Mouse (Mus musculus): ENCODE measurements at regions not wholly inside any gene's neighbourhood (a gene's known extent, or its start where the extent isn't known, plus 50 kb on each side); places are given as distances from the start of the nearest gene placed in this dataset.

DNA sequence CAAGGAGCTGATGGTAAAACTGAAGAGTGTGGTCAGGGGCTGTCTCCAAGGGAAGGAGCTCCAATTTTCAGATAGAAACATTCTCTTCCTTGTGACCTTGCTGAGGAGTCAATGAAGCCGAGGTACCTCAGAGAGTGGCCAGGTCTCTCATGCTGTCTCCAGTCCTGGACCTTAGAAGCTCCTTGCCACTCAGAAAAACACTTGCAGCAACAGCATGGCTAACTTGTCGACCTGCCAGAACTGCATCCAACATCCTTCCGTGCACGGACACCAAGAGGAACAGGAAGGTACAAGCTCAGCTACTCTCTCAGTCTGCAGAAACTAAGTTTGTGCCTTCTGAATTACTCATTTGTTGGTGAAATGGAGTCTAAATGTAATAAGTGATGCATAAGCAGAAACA lies 214.9 kb upstream of the Ncam1 start:
- Histone ChIP-seq H3K4me3 (ENCODE audit: control insufficient read depth in 1 of 2, insufficient read depth in 1 of 2, low read depth in 2 of 2, low read length in 2 of 2) (no peak overlapping the region), H3K27me3 (ENCODE audit: control insufficient read depth in 1 of 2, insufficient read depth in 2 of 2, low read length in 2 of 2) (no peaks in the 10 kb centered on the region; a peak in 1 of 4 replicates), H3K27ac (ENCODE audit: control insufficient read depth, low read depth, low read length) (no peak overlapping the region), H3K79me2 (ENCODE audit: control insufficient read depth, insufficient read depth, low read length, poor library complexity) (no peaks in the 10 kb centered on the region), H3K36me3 (ENCODE audit: control insufficient read depth in 1 of 2, insufficient read depth in 2 of 2, low read length in 2 of 2) (no peaks in the 10 kb centered on the region), H3K9me3 (replicated peaks; ENCODE audit: insufficient read depth, low read length) (no peaks in the 10 kb centered on the region), H3K9ac (ENCODE audit: control insufficient read depth, low read depth, low read length, poor library complexity, severe bottlenecking) (no peak overlapping the region), H3K4me1 (ENCODE audit: control insufficient read depth in 1 of 2, insufficient read depth in 2 of 2, low read length in 2 of 2) (no peaks in the 10 kb centered on the region)
- no peak for TF ChIP-seq POLR2AphosphoS2 (IDR thresholded peaks at IDR 0.05; ENCODE audit: low read length)
- no peak for TF ChIP-seq NRF1 (IDR thresholded peaks at IDR 0.05; ENCODE audit: insufficient read depth, low read depth, low read length, poor library complexity, severe bottlenecking)
- no peak for TF ChIP-seq CHD2 (IDR thresholded peaks at IDR 0.05; ENCODE audit: low read length)
- TF ChIP-seq USF1 (IDR thresholded peaks at IDR 0.05; ENCODE audit: low read depth, low read length) = no peak
- no peak for TF ChIP-seq POLR2A (IDR thresholded peaks at IDR 0.05; ENCODE audit: control insufficient read depth in 1 of 2, insufficient read depth in 1 of 2, low read depth in 1 of 2, low read length in 2 of 2, poor library complexity in 1 of 2)
- TF ChIP-seq ETS1 (IDR thresholded peaks at IDR 0.05; ENCODE audit: low read depth, low read length) = no peak
- no peak for DNase-seq (ENCODE audit: low read depth, low spot score)

DNA sequence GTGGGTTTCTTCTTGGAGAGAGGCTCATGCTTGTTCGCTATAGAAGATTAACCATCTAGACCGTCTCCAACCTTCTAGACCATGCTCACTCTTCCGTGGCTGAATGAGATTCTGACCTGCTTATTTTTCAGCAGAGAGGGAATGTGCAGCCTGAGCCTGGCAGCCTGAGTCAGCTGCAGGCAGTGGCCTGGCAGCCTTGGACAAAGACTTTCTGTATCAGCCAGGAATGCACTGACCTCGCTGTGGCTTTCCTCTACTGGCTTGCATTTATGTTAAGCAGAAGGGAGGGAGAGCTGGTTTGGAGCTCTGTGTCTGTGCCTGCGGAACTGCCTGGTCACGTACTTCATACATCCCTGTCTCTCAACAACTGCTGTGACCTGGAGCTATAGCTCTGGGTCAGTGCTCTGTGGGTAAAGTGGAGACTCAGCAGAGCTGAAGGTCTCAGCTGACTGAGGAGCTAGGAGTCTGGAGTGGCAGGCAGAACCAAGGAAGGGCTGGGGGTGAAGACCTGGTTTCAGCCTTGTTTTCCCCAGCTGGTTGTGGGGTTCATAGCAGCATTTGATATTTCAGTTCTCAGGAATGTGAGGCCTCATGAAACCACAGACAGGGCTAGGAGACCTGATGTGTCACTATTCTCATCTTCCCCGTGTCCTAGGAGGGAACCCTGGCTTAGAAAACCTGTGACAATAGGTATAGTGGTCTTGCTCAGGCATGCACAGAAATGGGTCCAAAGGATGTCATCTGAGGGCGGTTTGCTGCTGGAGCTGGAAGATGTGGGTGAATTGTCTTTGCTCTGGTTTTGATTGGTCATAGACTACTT lies 207.2 kb upstream of the Ncam1 start:
- H3K4me3 ChIP-seq (ENCODE audit: control insufficient read depth in 1 of 2, insufficient read depth in 1 of 2, low read depth in 2 of 2, low read length in 2 of 2) = no peak overlapping the region
- no peaks in the 10 kb centered on the region for H3K79me2 ChIP-seq (ENCODE audit: control insufficient read depth, insufficient read depth, low read length, poor library complexity)
- TF ChIP-seq USF2 (IDR thresholded peaks at IDR 0.05; ENCODE audit: borderline replicate concordance in 1 of 2, insufficient read depth in 1 of 2, low read depth in 1 of 2, low read length in 2 of 2) (no peak), GATA1 (IDR thresholded peaks at IDR 0.05; ENCODE audit: low read depth, low read length) (no peak), E2F4 (IDR thresholded peaks at IDR 0.05; ENCODE audit: borderline replicate concordance, low read depth, low read length) (no peak), NRF1 (IDR thresholded peaks at IDR 0.05; ENCODE audit: insufficient read depth, low read depth, low read length, poor library complexity, severe bottlenecking) (no peak), CHD2 (IDR thresholded peaks at IDR 0.05; ENCODE audit: low read length) (no peak), ZMIZ1 (IDR thresholded peaks at IDR 0.05; ENCODE audit: low read depth, low read length) (no peak), JUND (IDR thresholded peaks at IDR 0.05; ENCODE audit: low read depth, low read length) (no peak), KAT2A (conservative IDR thresholded peaks at IDR 0.05; ENCODE audit: low read depth, low read length) (no peak), MAZ (IDR thresholded peaks at IDR 0.05; ENCODE audit: low read depth, low read length) (no peak), TBP (IDR thresholded peaks at IDR 0.05; ENCODE audit: low read depth, low read length) (no peak), ELF1 (IDR thresholded peaks at IDR 0.05; ENCODE audit: low read depth, low read length) (no peak), RAD21 (IDR thresholded peaks at IDR 0.05; ENCODE audit: low read depth, low read length) (no peak), EP300 (IDR thresholded peaks at IDR 0.05; ENCODE audit: low read depth in 1 of 2, low read length in 2 of 2) (no peak), NELFE (IDR thresholded peaks at IDR 0.05; ENCODE audit: low read depth, low read length) (no peak), MXI1 (IDR thresholded peaks at IDR 0.05; ENCODE audit: low read depth, low read length) (no peak), MEF2A (IDR thresholded peaks at IDR 0.05; ENCODE audit: extremely low read depth, insufficient replicate concordance, low read depth, low read length, poor library complexity, severe bottlenecking) (no peak), RCOR1 (IDR thresholded peaks at IDR 0.05; ENCODE audit: low read depth, low read length) (no peak), ETS1 (IDR thresholded peaks at IDR 0.05; ENCODE audit: low read depth, low read length) (no peak), SIN3A (IDR thresholded peaks at IDR 0.05; ENCODE audit: low read length) (no peak)
- no peaks in the 10 kb centered on the region; a peak in 1 of 4 replicates for H3K27me3 ChIP-seq (ENCODE audit: control insufficient read depth in 1 of 2, insufficient read depth in 2 of 2, low read length in 2 of 2)
- H3K9me3 ChIP-seq (replicated peaks; ENCODE audit: insufficient read depth, low read length) = no peaks in the 10 kb centered on the region
- H3K9ac ChIP-seq (ENCODE audit: control insufficient read depth, low read depth, low read length, poor library complexity, severe bottlenecking) = no peak overlapping the region
- no peak overlapping the region for H3K27ac ChIP-seq (ENCODE audit: control insufficient read depth, low read depth, low read length)
- H3K4me1 ChIP-seq (ENCODE audit: control insufficient read depth in 1 of 2, insufficient read depth in 2 of 2, low read length in 2 of 2) = no peaks in the 10 kb centered on the region
- no peak for DNase-seq (ENCODE audit: low read depth, low spot score)
- no peaks in the 10 kb centered on the region for H3K36me3 ChIP-seq (ENCODE audit: control insufficient read depth in 1 of 2, insufficient read depth in 2 of 2, low read length in 2 of 2)

Measured in MEL (cell line).